Mouse (Mus musculus) lung, postnatal 0 days (tissue): Measurements from ENCODE around the gene Rpl22. TPM values are rescaled to one million over a fixed set of nuclear protein-coding genes. Genes with fewer than 3 reads are reported as not detected.

ENCODE experiments used
- ATAC-seq: fragments of 200-750 bp; cut with Nextera tagmentation; 2 replicates; pipeline ENCODE4 v1.8.0; 2017; ENCODE audit warnings: moderate library complexity
- DNase-seq: peaks from one replicate; pipeline ENCODE4 v3.0.0-alpha.2; 2016; ENCODE audit warnings: low spot score
- H3K27ac ChIP-seq: fragments of 300-500 bp; sonication (generic); 2 replicates; pipeline ENCODE4 v1.5.1; 2014; ENCODE audit warnings: antibody characterized with exemption, mild to moderate bottlenecking, low read length, mixed read lengths
- H3K27me3 ChIP-seq: fragments of 300-500 bp; sonication (generic); replicated peaks from 2 replicates; pipeline ENCODE4 v1.6.1; 2014; ENCODE audit warnings: low read length, mixed read lengths; ENCODE audit not compliant: insufficient read depth
- H3K36me3 ChIP-seq: fragments of 300-500 bp; sonication (generic); 2 replicates; pipeline ENCODE4 v1.6.1; 2014; ENCODE audit warnings: low read length, mixed read lengths; ENCODE audit not compliant: insufficient read depth
- H3K4me1 ChIP-seq: fragments of 300-500 bp; sonication (generic); 2 replicates; pipeline ENCODE4 v1.6.1; 2014; ENCODE audit warnings: antibody characterized with exemption, low read depth, low read length, mixed read lengths; ENCODE audit not compliant: insufficient read depth
- H3K4me2 ChIP-seq: fragments of 300-500 bp; sonication (generic); replicated peaks from 2 replicates; pipeline ENCODE4 v1.6.1; 2014; ENCODE audit warnings: low read depth, mild to moderate bottlenecking, low read length, moderate library complexity, mixed read lengths
- H3K4me3 ChIP-seq: fragments of 300-500 bp; sonication (generic); 2 replicates; pipeline ENCODE4 v1.5.1; 2014; ENCODE audit warnings: low read depth, low read length
- H3K9ac ChIP-seq: fragments of 300-500 bp; sonication (generic); replicated peaks from 2 replicates; pipeline ENCODE4 v1.6.1; 2014; ENCODE audit warnings: low read depth, mild to moderate bottlenecking
- H3K9me3 ChIP-seq: fragments of 300-500 bp; sonication (generic); 2 replicates; pipeline ENCODE4 v1.6.1; 2016; ENCODE audit warnings: low read length, mixed read lengths
- CTCF ChIP-seq: IDR thresholded peaks from 2 replicates; pipeline ENCODE4 v1.5.1; 2016; ENCODE audit warnings: antibody characterized with exemption, mild to moderate bottlenecking
- EP300 ChIP-seq: IDR thresholded peaks from 2 replicates; pipeline ENCODE4 v1.6.1; 2016; ENCODE audit warnings: antibody characterized with exemption, mild to moderate bottlenecking, control low read depth
- WGBS: fragments of 180-500 bp; shearing (Covaris S2); extraction: QIAGEN DNeasy Blood & Tissue Kit; methylation state at CpG from one replicate; pipeline ENCODE4 v1.1.7; 2014; 5-methylcytosine and 5-hydroxymethylcytosine counted together
- polyA plus RNA-seq: library from polyadenylated mRNA; unstranded; fragments of >200 nt; fragmentation: Nextera tagmentation; extraction: Ambion mirVana; gene quantifications from 2 replicates; pipeline ENCODE4 v1.2.1, GENCODE M21; 2015

Gene Rpl22
- polyA plus RNA-seq, 1 experiment from 2014 or later: 265 TPM

DNA sequence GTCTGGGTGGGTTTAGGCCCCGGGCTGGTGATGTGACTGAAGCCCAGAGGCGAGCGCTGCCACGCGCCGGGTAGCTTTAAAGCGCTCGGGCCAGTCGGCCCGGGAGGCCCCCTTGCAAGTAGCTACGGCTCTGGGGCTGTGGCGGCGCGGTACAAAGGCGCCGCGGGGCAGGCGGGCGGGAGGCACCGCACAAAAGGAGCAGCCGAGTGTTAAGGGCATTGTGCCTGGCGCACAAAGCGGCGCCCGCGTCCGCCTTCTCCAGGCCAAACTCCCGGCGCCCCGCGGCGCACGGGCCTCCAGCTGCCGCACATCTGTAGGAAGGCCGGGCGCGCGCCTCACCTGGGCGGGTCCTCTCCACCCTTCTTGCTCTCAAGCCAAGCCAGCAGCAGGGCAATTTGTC lies 35.2 kb upstream of the Rpl22 start:
- Histone ChIP-seq H3K27me3 (peaks cover 70% of the 10 kb centered on the region), H3K4me1 (no peaks in the 10 kb centered on the region), H3K9me3 (no peaks in the 10 kb centered on the region), H3K4me3 (no peak overlapping the region), H3K9ac (no peak overlapping the region), H3K36me3 (no peaks in the 10 kb centered on the region), H3K27ac (no peak overlapping the region), H3K4me2 (no peak overlapping the region)
- ATAC-seq: no peak
- WGBS: 3% methylated on average over 32 of the region's 39 CpGs
- no peak for DNase-seq
- TF ChIP-seq EP300 (no peak), CTCF (no peak)

DNA sequence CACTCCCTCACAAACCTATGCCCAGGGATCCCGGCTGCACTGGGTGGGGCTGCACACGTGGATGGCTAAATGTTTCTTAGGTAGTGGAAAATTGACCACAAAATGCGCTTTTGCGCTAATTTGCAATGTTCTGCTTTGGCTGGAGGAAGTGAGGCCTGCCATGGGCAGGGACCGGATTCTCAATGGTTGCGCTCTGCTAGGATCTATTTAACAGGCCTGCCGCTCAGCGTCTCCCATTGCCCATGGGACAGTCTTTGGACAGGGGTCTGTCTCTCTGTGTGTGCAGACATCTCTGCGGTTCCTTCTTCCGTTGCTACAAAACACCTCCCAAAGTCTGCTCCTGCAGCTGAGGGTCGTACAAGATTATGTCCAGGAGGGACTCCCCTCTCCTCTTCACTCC lies 34.6 kb upstream of the Rpl22 start:
- TF ChIP-seq CTCF: no peak
- TF ChIP-seq EP300: no peak
- no peak overlapping the region for H3K9ac ChIP-seq
- no peaks in the 10 kb centered on the region for H3K4me1 ChIP-seq
- H3K27me3 ChIP-seq: peaks cover 67% of the 10 kb centered on the region
- H3K27ac ChIP-seq: no peak overlapping the region
- no peak for DNase-seq
- no peaks in the 10 kb centered on the region for H3K9me3 ChIP-seq
- no peak for ATAC-seq
- H3K4me2 ChIP-seq: no peak overlapping the region
- no peaks in the 10 kb centered on the region for H3K36me3 ChIP-seq
- whole genome bisulfite sequencing: 31% methylated on average over 11 of the region's 11 CpGs
- no peak overlapping the region for H3K4me3 ChIP-seq

DNA sequence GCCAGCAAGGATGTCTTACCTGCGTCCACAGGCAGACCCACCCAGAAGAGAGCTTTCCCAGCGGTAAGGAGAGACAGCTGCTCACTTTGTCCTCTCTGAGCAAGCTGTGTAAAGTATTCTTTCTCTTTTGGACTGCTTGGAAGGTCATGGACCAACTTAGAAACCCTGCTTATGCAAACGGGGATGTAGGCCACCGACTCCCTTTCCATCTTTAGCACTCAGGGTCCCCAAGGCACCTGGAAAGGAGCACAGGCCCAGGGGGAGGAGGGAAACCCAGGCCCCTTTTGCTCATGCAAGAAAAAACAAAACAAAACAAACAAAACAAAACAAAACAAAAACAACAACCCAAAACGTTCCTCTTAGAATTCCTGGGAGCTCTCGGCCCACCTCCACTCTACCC lies 34.0 kb upstream of the Rpl22 start, which contains the start of gene Hes3:
Gene Hes3 (minus strand): TSS at position 101 of the 400 bp plus-strand sequence.
- Histone ChIP-seq H3K4me1 (no peaks in the 10 kb centered on the region), H3K27me3 (peaks cover 61% of the 10 kb centered on the region), H3K36me3 (no peaks in the 10 kb centered on the region), H3K27ac (no peak within 1 kb of the TSS), H3K9me3 (no peaks in the 10 kb centered on the region), H3K4me2 (no peak within 1 kb of the TSS), H3K9ac (no peak within 1 kb of the TSS), H3K4me3 (no peak within 1 kb of the TSS)
- ATAC-seq (no peak), DNase-seq (no peak)
- TF ChIP-seq EP300 (no peak), CTCF (no peak)
- WGBS: 29% methylated on average over 6 of the region's 6 CpGs

DNA sequence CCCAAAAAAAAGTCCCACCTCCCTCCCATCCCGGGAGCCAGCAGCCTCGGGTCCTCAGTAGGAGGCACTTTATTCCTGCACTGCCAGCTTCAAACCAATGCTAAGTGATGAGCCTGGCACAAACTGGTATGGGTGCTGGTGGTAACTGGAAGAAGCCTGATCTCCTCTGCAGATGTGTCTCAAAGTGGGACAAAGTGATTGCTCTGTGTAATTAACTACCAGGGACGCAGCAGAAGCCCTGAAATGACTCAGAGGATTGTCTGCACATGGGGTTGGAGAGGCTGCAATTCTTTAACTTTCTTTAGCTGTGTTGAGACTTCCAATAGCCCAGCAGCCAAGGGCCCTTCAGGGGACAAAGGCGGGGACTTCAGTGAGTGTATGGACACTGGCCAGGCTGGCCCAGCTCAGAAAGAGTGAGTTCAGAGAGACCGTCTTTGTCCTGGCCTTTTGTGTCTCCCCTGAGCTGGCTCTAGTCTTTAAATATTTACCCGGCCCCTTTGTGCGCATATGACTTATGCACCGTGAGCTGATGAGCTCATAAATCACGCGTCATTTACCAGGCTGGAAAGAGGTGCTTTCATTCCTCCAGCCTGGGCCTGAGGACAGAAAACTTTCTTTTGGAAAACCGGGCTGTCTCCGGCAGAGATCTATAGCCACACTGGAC lies 33.3 kb upstream of the Rpl22 start:
- Histone ChIP-seq H3K4me1 (no peaks in the 10 kb centered on the region), H3K27me3 (peaks cover 54% of the 10 kb centered on the region), H3K4me3 (no peak overlapping the region), H3K4me2 (no peak overlapping the region), H3K36me3 (no peaks in the 10 kb centered on the region), H3K9ac (no peak overlapping the region), H3K27ac (no peak overlapping the region), H3K9me3 (no peaks in the 10 kb centered on the region)
- WGBS: 15% methylated on average over 12 of the region's 12 CpGs
- DNase-seq (no peak), ATAC-seq (no peak)
- TF ChIP-seq CTCF (no peak), EP300 (no peak)

DNA sequence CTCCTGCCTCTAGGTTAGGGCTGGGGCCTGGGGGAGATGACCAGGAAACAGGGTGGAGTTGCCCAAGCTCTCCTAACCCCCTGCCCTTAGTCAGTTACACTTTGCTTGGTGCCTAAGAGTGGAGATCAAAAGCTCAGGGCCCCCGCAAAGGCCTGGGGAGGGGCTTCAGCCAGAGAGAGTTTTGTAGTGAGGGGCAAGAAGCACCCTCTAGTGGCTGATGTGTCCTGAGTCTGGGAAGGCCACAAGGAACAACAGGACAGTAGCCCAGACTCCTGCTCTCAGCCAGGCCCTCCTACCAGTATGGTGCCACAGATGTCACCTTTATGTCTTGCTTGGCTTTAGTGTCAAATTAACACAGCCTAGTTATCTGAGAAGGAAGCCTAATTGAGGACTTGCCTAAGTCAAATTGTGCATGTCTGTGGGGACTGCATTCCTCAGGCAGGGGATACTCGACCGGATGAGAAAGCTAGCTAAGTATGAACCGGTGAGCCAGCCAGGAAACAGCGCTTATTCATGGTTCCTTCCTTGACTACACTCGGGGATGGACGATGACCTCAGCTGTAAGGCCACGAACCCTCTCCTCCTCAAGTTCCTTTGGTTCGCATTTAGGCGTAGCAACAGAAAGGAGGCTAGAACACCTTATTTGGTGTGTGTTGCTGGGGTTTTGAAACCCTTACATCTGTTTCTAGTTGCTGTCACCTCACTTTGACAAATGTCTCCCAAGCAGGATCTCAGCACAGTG lies 31.2 kb upstream of the Rpl22 start:
- peaks cover 39% of the 10 kb centered on the region for H3K27me3 ChIP-seq
- ATAC-seq: no peak
- no peak overlapping the region for H3K4me2 ChIP-seq
- 29% methylated on average over 10 of the region's 10 CpGs for WGBS
- no peak overlapping the region for H3K9ac ChIP-seq
- TF ChIP-seq EP300 (no peak), CTCF (peak; percentile 32)
- peaks cover 10% of the 10 kb centered on the region; the same call in 1 of the 2 replicates for H3K4me1 ChIP-seq
- no peak overlapping the region for H3K4me3 ChIP-seq
- H3K27ac ChIP-seq: no peak overlapping the region
- H3K9me3 ChIP-seq: no peaks in the 10 kb centered on the region
- no peaks in the 10 kb centered on the region for H3K36me3 ChIP-seq
- peak; percentile 4 for DNase-seq

DNA sequence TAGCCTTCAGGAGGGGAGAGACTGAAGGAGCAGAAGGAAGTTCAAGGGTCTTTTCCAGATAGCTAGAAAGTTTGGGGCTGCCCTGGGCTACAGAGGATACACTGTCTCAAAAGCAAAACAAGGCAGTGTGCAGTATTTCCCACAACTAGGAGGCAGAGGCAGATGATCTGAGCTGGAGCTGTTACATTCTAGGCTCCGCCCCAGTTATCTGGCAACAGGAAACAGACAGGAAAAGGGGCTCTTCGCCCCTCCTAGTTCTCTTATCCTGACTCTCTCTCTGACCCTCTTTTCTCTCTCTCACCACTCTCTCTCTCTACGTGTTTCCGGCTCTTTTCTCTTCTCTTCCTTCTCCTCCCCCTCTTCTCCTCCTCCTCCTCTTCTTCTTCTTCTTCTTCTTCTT lies 29.6 kb upstream of the Rpl22 start:
- 21% methylated on average over 4 of the region's 4 CpGs for WGBS
- Histone ChIP-seq H3K4me2 (no peak overlapping the region), H3K27me3 (peaks cover 26% of the 10 kb centered on the region), H3K9ac (no peak overlapping the region), H3K4me1 (peaks cover 10% of the 10 kb centered on the region; the same call in 1 of the 2 replicates), H3K36me3 (no peaks in the 10 kb centered on the region), H3K27ac (no peak overlapping the region), H3K9me3 (no peaks in the 10 kb centered on the region), H3K4me3 (no peak overlapping the region)
- DNase-seq (peak; percentile 64), ATAC-seq (no peak)
- TF ChIP-seq EP300 (no peak), CTCF (no peak)
